8 mouse cellular contexts compared by ENCODE assay signal in the genomic region with DNA sequence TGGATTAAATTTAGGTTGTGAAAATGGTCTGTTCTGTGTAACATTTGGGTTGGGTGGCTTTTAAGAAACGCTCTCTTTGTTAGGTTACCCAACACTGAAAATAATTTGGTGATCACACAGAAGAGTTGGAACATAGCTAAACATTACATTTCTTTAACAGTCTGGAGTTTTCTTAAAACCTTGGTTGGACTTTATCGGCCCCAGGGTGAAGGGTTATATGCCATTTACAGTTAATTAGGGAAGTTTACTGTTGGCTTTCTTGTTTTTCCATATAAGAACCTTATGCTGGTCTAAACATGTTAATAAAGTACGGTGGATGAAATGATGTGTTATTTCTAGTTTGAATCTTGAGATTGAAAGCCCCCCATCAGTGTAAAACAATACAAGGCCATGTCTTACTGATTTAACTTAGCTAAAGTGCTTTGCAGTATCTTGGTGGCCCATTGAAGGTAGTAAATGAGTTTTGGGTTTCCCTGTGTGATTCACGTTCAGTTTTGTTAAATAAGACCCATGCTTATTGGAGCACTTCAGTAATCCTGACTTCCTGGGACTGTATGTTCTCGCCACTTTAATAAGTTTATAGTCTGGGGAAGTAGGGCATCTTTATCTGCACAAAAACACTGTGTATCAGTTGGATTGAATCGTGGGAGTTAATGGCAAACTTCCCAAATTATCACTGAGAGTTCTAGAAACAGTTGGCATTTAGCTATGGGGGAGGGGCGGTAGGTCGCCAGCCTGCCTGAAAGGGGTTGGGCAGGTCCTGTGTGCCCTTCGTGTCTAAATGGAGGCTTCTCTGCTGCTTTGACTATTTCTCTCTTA. TPM values are rescaled to one million over a fixed set of nuclear protein-coding genes. Genes with fewer than 3 reads are reported as not detected.
DNase-seq lines count a peak whose midpoint lies in the region; ATAC-seq lines count a peak whose summit lies in the region.

No protein-coding gene starts in this region.

- peaks cover 22% of the 10 kb centered on the region for H3K36me3 ChIP-seq in forebrain, embryonic 10.5 days (replicated peaks)
- no peaks in the 10 kb centered on the region; the same call in 1 of the 2 replicates for H3K36me3 ChIP-seq in hindbrain, embryonic 13.5 days
- peaks cover 14% of the 10 kb centered on the region for H3K36me3 ChIP-seq in limb, embryonic 10.5 days
- H3K36me3 ChIP-seq in midbrain, embryonic 14.5 days (ENCODE audit: control insufficient read depth, insufficient read depth, low read length): no peaks in the 10 kb centered on the region

- no peaks in the 10 kb centered on the region; the same call in 1 of the 2 replicates for H3K9me3 ChIP-seq in forebrain, embryonic 10.5 days
- no peaks in the 10 kb centered on the region for H3K9me3 ChIP-seq in hindbrain, embryonic 13.5 days
- no peaks in the 10 kb centered on the region for H3K9me3 ChIP-seq in limb, embryonic 10.5 days (replicated peaks)
- no peaks in the 10 kb centered on the region for H3K9me3 ChIP-seq in midbrain, embryonic 14.5 days (ENCODE audit: control insufficient read depth, low read length)

- peak overlapping the region; percentile 100 for H3K27ac ChIP-seq in forebrain, embryonic 10.5 days
- H3K27ac ChIP-seq in hindbrain, embryonic 13.5 days: peak overlapping the region; percentile 99; the same call in 1 of the 2 replicates
- H3K27ac ChIP-seq in limb, embryonic 10.5 days: peak overlapping the region; percentile 98
- no peak overlapping the region; the same call in 1 of the 2 replicates for H3K27ac ChIP-seq in midbrain, embryonic 14.5 days (replicated peaks; ENCODE audit: low read depth, low read length)

- peak overlapping the region; percentile 91 for H3K9ac ChIP-seq in hindbrain, embryonic 13.5 days
- H3K9ac ChIP-seq in midbrain, embryonic 14.5 days (replicated peaks; ENCODE audit: low read length): peak overlapping the region; percentile 90

- peak overlapping the region; percentile 67 for H3K4me2 ChIP-seq in hindbrain, embryonic 13.5 days
- H3K4me2 ChIP-seq in midbrain, embryonic 14.5 days (ENCODE audit: low read length): peak overlapping the region; percentile 65

- H3K27me3 ChIP-seq in forebrain, embryonic 10.5 days (ENCODE audit: poor library complexity, severe bottlenecking): no peaks in the 10 kb centered on the region
- no peaks in the 10 kb centered on the region for H3K27me3 ChIP-seq in hindbrain, embryonic 13.5 days
- no peaks in the 10 kb centered on the region for H3K27me3 ChIP-seq in limb, embryonic 10.5 days (ENCODE audit: low read depth, poor library complexity, severe bottlenecking)
- no peaks in the 10 kb centered on the region for H3K27me3 ChIP-seq in midbrain, embryonic 14.5 days (ENCODE audit: control insufficient read depth, insufficient read depth, low read length)

- H3K4me1 ChIP-seq in forebrain, embryonic 10.5 days: peaks cover 43% of the 10 kb centered on the region
- peaks cover 60% of the 10 kb centered on the region for H3K4me1 ChIP-seq in hindbrain, embryonic 13.5 days (replicated peaks)
- peaks cover 36% of the 10 kb centered on the region for H3K4me1 ChIP-seq in limb, embryonic 10.5 days
- H3K4me1 ChIP-seq in midbrain, embryonic 14.5 days (ENCODE audit: control insufficient read depth, insufficient read depth, low read length): peaks cover 32% of the 10 kb centered on the region

- WGBS in forebrain, embryonic 10.5 days: 6% methylated on average over 9 of the region's 9 CpGs
- WGBS in hindbrain, embryonic 13.5 days: 4% methylated on average over 9 of the region's 9 CpGs
- 8% methylated on average over 9 of the region's 9 CpGs for WGBS in limb, embryonic 10.5 days
- WGBS in midbrain, embryonic 14.5 days: 4% methylated on average over 9 of the region's 9 CpGs

- DNase-seq in cerebellum, adult 11 months: peak; percentile 33
- peak; percentile 30 to 66 for DNase-seq in adrenal gland, postnatal 36 days
- no peak for DNase-seq in forebrain, embryonic 10.5 days (ENCODE audit: extremely low spot score, low spot score)
- no peak for DNase-seq in limb, embryonic 10.5 days (ENCODE audit: low spot score)
- DNase-seq in midbrain, embryonic 14.5 days: peak; percentile 53
- DNase-seq in thymus, postnatal 25 days: peak; percentile 58

- no peak for ATAC-seq in cerebellum, adult (ENCODE audit: insufficient number of reproducible peaks, low FRiP score, low TSS enrichment)
- ATAC-seq in hindbrain, embryonic 13.5 days (ENCODE audit: low FRiP score): no peak
- ATAC-seq in midbrain, embryonic 14.5 days (ENCODE audit: low FRiP score, low TSS enrichment): no peak

- H3K4me3 ChIP-seq in forebrain, embryonic 10.5 days: peak overlapping the region; percentile 89
- H3K4me3 ChIP-seq in hindbrain, embryonic 13.5 days: peak overlapping the region; percentile 88
- H3K4me3 ChIP-seq in limb, embryonic 10.5 days: peak overlapping the region; percentile 78
- H3K4me3 ChIP-seq in midbrain, embryonic 14.5 days (replicated peaks; ENCODE audit: low read depth, low read length): peak overlapping the region; percentile 89

RNA-seq across cellular contexts. Expression of a gene that starts 1.4 kb away (rescaled TPM):
- total RNA-seq in adrenal gland, postnatal 36 days (2021): 100 to 1,000 TPM in 1 of 2 experiments, 10 to 100 TPM in 1; 70.1 to 109 TPM
- polyA plus RNA-seq in forebrain, embryonic 10.5 days (2016; fragmentation: Nextera tagmentation; extraction: Ambion mirVana): 24.9 and 30.7 TPM in 2 replicates
- 17.4 and 18.8 TPM in 2 replicates for polyA plus RNA-seq in hindbrain, embryonic 13.5 days (2015; fragmentation: Nextera tagmentation; extraction: Ambion mirVana)
- 23.8 and 27.5 TPM in 2 replicates for polyA plus RNA-seq in limb, embryonic 10.5 days (2016; fragmentation: Nextera tagmentation; extraction: Ambion mirVana)
- 25.3 and 26.2 TPM in 2 replicates for polyA plus RNA-seq in midbrain, embryonic 14.5 days (2014; fragmentation: Nextera tagmentation; extraction: Ambion mirVana)

Comparison
In these comparisons a context has a peak if more than half of its experiments do, and no peak if none do; other contexts are left out.
1. DNase-seq: peak in cerebellum, adult 11 months (single experiment), adrenal gland, postnatal 36 days (2 of 2), midbrain, embryonic 14.5 days (single experiment) and thymus, postnatal 25 days (single experiment); none in forebrain, embryonic 10.5 days (single experiment) and limb, embryonic 10.5 days (single experiment).
2. Peak in every context shown above with its lines, with median percentiles within 50 percentile points of each other: H3K4me3 ChIP-seq.